8 mouse cellular contexts compared by ENCODE assay signal in genomic region chr5:134544516-134545241, GRCm38 (mm10). TPM values are rescaled to one million over a fixed set of nuclear protein-coding genes. Genes with fewer than 3 reads are reported as not detected.
A peak's percentile ranks its signal among the peaks of the same experiment; 100 is the strongest.
DNase-seq lines count a peak whose midpoint lies in the region; ATAC-seq and TF ChIP-seq lines count a peak whose summit lies in the region.

No protein-coding gene starts in this region.

- 0 out of 2 replicates have a peak, but pooled peaks cover 3% of the 10 kb centered on the region for H3K36me3 ChIP-seq in lung, embryonic 14.5 days (ENCODE audit: insufficient read depth)
- H3K36me3 ChIP-seq in limb, embryonic 10.5 days, result peaks cover 46% of the 10 kb centered on the region

- TF ChIP-seq CTCF in lung, embryonic 14.5 days (IDR thresholded peaks at IDR 0.05; ENCODE audit: low read depth), result no peak
- no peak for TF ChIP-seq CTCF in lung, adult 2 months (IDR thresholded peaks at IDR 0.05; ENCODE audit: insufficient read depth, low read length)

- no peak overlapping the region for H3K4me2 ChIP-seq in lung, embryonic 14.5 days

- H3K4me3 ChIP-seq in lung, embryonic 14.5 days (ENCODE audit: low read depth, low read length), result no peak overlapping the region
- no peak overlapping the region for H3K4me3 ChIP-seq in lung, adult 2 months (replicated peaks; ENCODE audit: extremely low read depth, low read depth, low read length)
- no peak overlapping the region for H3K4me3 ChIP-seq in limb, embryonic 10.5 days

- TF ChIP-seq POLR2A in lung, adult 2 months (IDR thresholded peaks at IDR 0.05; ENCODE audit: borderline replicate concordance, extremely low read depth, low read depth, low read length), result no peak

- 66% methylated on average over 19 of the region's 19 CpGs for WGBS in lung, embryonic 14.5 days
- 45% methylated on average over 19 of the region's 19 CpGs for WGBS in lung, adult 2 months
- WGBS in limb, embryonic 10.5 days, result 66% methylated on average over 19 of the region's 19 CpGs

- peaks cover 15% of the 10 kb centered on the region for H3K4me1 ChIP-seq in lung, embryonic 14.5 days (ENCODE audit: insufficient read depth)
- H3K4me1 ChIP-seq in lung, adult 2 months (ENCODE audit: control insufficient read depth, insufficient read depth, low read length), result peaks cover 25% of the 10 kb centered on the region
- H3K4me1 ChIP-seq in limb, embryonic 10.5 days, result peaks cover 48% of the 10 kb centered on the region

- H3K27ac ChIP-seq in lung, embryonic 14.5 days (ENCODE audit: low read depth), result 0 out of 2 replicates have a peak overlapping the region, but pooled peaks have one; percentile 7
- no peak overlapping the region for H3K27ac ChIP-seq in limb, embryonic 10.5 days

- no peak for ATAC-seq in lung, embryonic 14.5 days (ENCODE audit: insufficient read depth)

- no peaks in the 10 kb centered on the region for H3K27me3 ChIP-seq in lung, embryonic 14.5 days (ENCODE audit: insufficient read depth, low read length)
- H3K27me3 ChIP-seq in limb, embryonic 10.5 days (ENCODE audit: low read depth, poor library complexity, severe bottlenecking), result no peaks in the 10 kb centered on the region

- no peaks in the 10 kb centered on the region for H3K9me3 ChIP-seq in lung, embryonic 14.5 days (ENCODE audit: low read depth, low read length)
- no peaks in the 10 kb centered on the region for H3K9me3 ChIP-seq in limb, embryonic 10.5 days (replicated peaks)

- no peak overlapping the region for H3K9ac ChIP-seq in lung, embryonic 14.5 days

- DNase-seq in cerebellum, adult 18-20 months, result peak; percentile 48 to 58
- DNase-seq in cerebellum, adult 11 months, result no peak
- peak; percentile 71 for DNase-seq in lung, embryonic 14.5 days
- no peak for DNase-seq in lung, adult 2 months
- DNase-seq in embryo, embryonic 11 days, result peak; percentile 53
- peak; percentile 48 for DNase-seq in limb, embryonic 10.5 days (ENCODE audit: low spot score)
- no peak for DNase-seq in urinary bladder, postnatal 10 days (ENCODE audit: low spot score)
- no peak for DNase-seq in spleen, adult 12 weeks (ENCODE audit: low spot score)

RNA-seq across cellular contexts. Expression of gene Clip2, which starts 7.6 kb away (rescaled TPM):
- polyA plus RNA-seq in lung, embryonic 14.5 days (2014; fragmentation: Nextera tagmentation; extraction: Ambion mirVana), result 5.8 and 6.6 TPM in 2 replicates
- polyA plus RNA-seq in lung, adult 2 months (2012; rRNA removed), result 21.9 and 23.0 TPM in 2 replicates
- 5.9 and 7.1 TPM in 2 replicates for polyA plus RNA-seq in limb, embryonic 10.5 days (2016; fragmentation: Nextera tagmentation; extraction: Ambion mirVana)

RNA-seq across cellular contexts. Expression of gene Syna, which starts 15.3 kb away (rescaled TPM):
- polyA plus RNA-seq in lung, embryonic 14.5 days (2014; fragmentation: Nextera tagmentation; extraction: Ambion mirVana), result not detected in 2 replicates
- polyA plus RNA-seq in lung, adult 2 months (2012; rRNA removed), result 0.14 and 0.24 TPM in 2 replicates
- polyA plus RNA-seq in limb, embryonic 10.5 days (2016; fragmentation: Nextera tagmentation; extraction: Ambion mirVana), result 0.06 and 0.08 TPM in 2 replicates

RNA-seq across cellular contexts. Expression of gene Rfc2, which starts 36.5 kb away (rescaled TPM):
- polyA plus RNA-seq in lung, embryonic 14.5 days (2014; fragmentation: Nextera tagmentation; extraction: Ambion mirVana), result 324 and 338 TPM in 2 replicates
- polyA plus RNA-seq in lung, adult 2 months (2012; rRNA removed), result 40.8 and 58.3 TPM in 2 replicates
- polyA plus RNA-seq in limb, embryonic 10.5 days (2016; fragmentation: Nextera tagmentation; extraction: Ambion mirVana), result 431 and 443 TPM in 2 replicates

Comparison
In these comparisons a context has a peak if more than half of its experiments do, and no peak if none do; other contexts are left out.
1. DNase-seq: peak in cerebellum, adult 18-20 months (2 of 2), lung, embryonic 14.5 days (single experiment), embryo, embryonic 11 days (single experiment) and limb, embryonic 10.5 days (single experiment); none in cerebellum, adult 11 months (single experiment), lung, adult 2 months (single experiment), urinary bladder, postnatal 10 days (single experiment) and spleen, adult 12 weeks (single experiment).